Mouse (Mus musculus) CH12.LX (cell line): ENCODE results near the gene Tbc1d2. TPM values are rescaled to one million over a fixed set of nuclear protein-coding genes. Genes with fewer than 3 reads are reported as not detected.

Source experiments
- DNase-seq: peaks from one replicate; pipeline ENCODE4 v3.0.0-alpha.2; 2013; ENCODE audit errors: extremely low read depth
- H3K27ac ChIP-seq: 2 replicates; pipeline ENCODE4 v1.5.1; 2012; ENCODE audit warnings: low read depth, mild to moderate bottlenecking, control low read depth, moderate library complexity; ENCODE audit not compliant: insufficient read depth
- H3K27me3 ChIP-seq: replicated peaks from 2 replicates; pipeline ENCODE3; 2012; ENCODE audit warnings: inconsistent platforms
- H3K36me3 ChIP-seq, 2 experiments: replicated peaks in 1 of 2; 2 replicates each; pipeline versions ENCODE3 to v1.6.1; 2012; ENCODE audit warnings: inconsistent platforms in 1 of 2, low read length in 1 of 2, mild to moderate bottlenecking in 1 of 2, mixed read lengths in 1 of 2, moderate library complexity in 1 of 2; ENCODE audit not compliant: control insufficient read depth in 1 of 2, insufficient read depth in 1 of 2
- H3K4me1 ChIP-seq, 2 experiments: 2 replicates each; pipeline ENCODE4 v1.6.1; 2012; ENCODE audit warnings: inconsistent platforms in 1 of 2, moderate library complexity in 1 of 2; ENCODE audit not compliant: insufficient read depth in 2 of 2, control insufficient read depth in 1 of 2
- H3K4me2 ChIP-seq: 2 replicates; pipeline ENCODE4 v1.6.1; 2012; ENCODE audit warnings: low read depth, mild to moderate bottlenecking, control low read depth; ENCODE audit not compliant: poor library complexity, insufficient read depth, severe bottlenecking
- H3K4me3 ChIP-seq, 3 experiments: fragments of 150-350 bp in 1 of 3; sonication (generic) in 1 of 3; replicated peaks in 1 of 3; 2 replicates each; pipeline versions ENCODE3 to v1.5.1; 2011 to 2012; ENCODE audit warnings: low read depth in 2 of 3, low read length in 2 of 3, mild to moderate bottlenecking in 2 of 3, moderate library complexity in 2 of 3, control low read depth in 1 of 3, improper control_type of control experiment in 1 of 3, inconsistent platforms in 1 of 3, mixed read lengths in 1 of 3; ENCODE audit not compliant: poor library complexity in 1 of 3
- H3K79me2 ChIP-seq: replicated peaks from 2 replicates; pipeline ENCODE4 v1.6.1; 2012; ENCODE audit warnings: mild to moderate bottlenecking, moderate library complexity; ENCODE audit not compliant: control insufficient read depth, poor library complexity, insufficient read depth, severe bottlenecking; ENCODE audit errors: extremely low read depth
- H3K9ac ChIP-seq: 2 replicates; pipeline ENCODE4 v1.6.1; 2012; ENCODE audit warnings: low read depth, mild to moderate bottlenecking, control low read depth, moderate library complexity; ENCODE audit not compliant: insufficient read depth
- H3K9me3 ChIP-seq: replicated peaks from 2 replicates; pipeline ENCODE3; 2012; ENCODE audit warnings: low read length, inconsistent platforms, mixed read lengths
- CHD1 ChIP-seq: IDR thresholded peaks from 2 replicates; pipeline ENCODE4 v1.6.1; 2012; ENCODE audit warnings: low read depth, low read length, improper control_type of control experiment, inconsistent platforms
- CTCF ChIP-seq, 2 experiments: IDR thresholded peaks in 1 of 2; conservative IDR thresholded peaks in 1 of 2; 2 replicates each; pipeline ENCODE4 v1.5.1; 2011 to 2012; ENCODE audit warnings: low read depth in 2 of 2, low read length in 2 of 2, improper control_type of control experiment in 1 of 2, inconsistent platforms in 1 of 2, mild to moderate bottlenecking in 1 of 2, moderate library complexity in 1 of 2
- E2F4 ChIP-seq: IDR thresholded peaks from 2 replicates; pipeline ENCODE4 v1.6.1; 2011; ENCODE audit warnings: low read depth, low read length, improper control_type of control experiment; ENCODE audit not compliant: insufficient replicate concordance
- ELF1 ChIP-seq: IDR thresholded peaks from 2 replicates; pipeline ENCODE4 v1.6.1; 2014; ENCODE audit warnings: low read depth, mild to moderate bottlenecking, inconsistent platforms, low read length, improper control_type of control experiment
- ETS1 ChIP-seq: conservative IDR thresholded peaks from 2 replicates; pipeline ENCODE4 v1.6.1; 2012; ENCODE audit warnings: low read depth, mild to moderate bottlenecking, inconsistent platforms, low read length, improper control_type of control experiment, moderate library complexity
- KAT2A ChIP-seq: IDR thresholded peaks from 2 replicates; pipeline ENCODE4 v1.6.1; 2012; ENCODE audit warnings: low read length, improper control_type of control experiment, inconsistent platforms; ENCODE audit not compliant: insufficient replicate concordance
- MYC ChIP-seq: IDR thresholded peaks from 2 replicates; pipeline ENCODE4 v1.6.1; 2011; ENCODE audit warnings: low read depth, mild to moderate bottlenecking, improper control_type of control experiment, low read length
- RAD21 ChIP-seq: IDR thresholded peaks from 2 replicates; pipeline ENCODE4 v1.6.1; 2011; ENCODE audit warnings: low read depth, mild to moderate bottlenecking, low read length, improper control_type of control experiment, moderate library complexity
- SIN3A ChIP-seq: IDR thresholded peaks from 2 replicates; pipeline ENCODE4 v1.6.1; 2012; ENCODE audit warnings: low read length, improper control_type of control experiment, inconsistent platforms
- SMC3 ChIP-seq: IDR thresholded peaks from 2 replicates; pipeline ENCODE4 v1.6.1; 2011; ENCODE audit warnings: low read depth, low read length, improper control_type of control experiment
- TBP ChIP-seq: conservative IDR thresholded peaks from 2 replicates; pipeline ENCODE4 v1.6.1; 2011; ENCODE audit warnings: low read depth, low read length, improper control_type of control experiment
- TCF12 ChIP-seq: IDR thresholded peaks from 2 replicates; pipeline ENCODE4 v1.6.1; 2014; ENCODE audit warnings: low read depth, mild to moderate bottlenecking, inconsistent platforms, low read length, improper control_type of control experiment
- USF2 ChIP-seq: conservative IDR thresholded peaks from 2 replicates; pipeline ENCODE4 v1.6.1; 2011; ENCODE audit warnings: low read depth, low read length, improper control_type of control experiment
- ZNF384 ChIP-seq: IDR thresholded peaks from 2 replicates; pipeline ENCODE4 v1.6.1; 2012; ENCODE audit warnings: low read depth, low read length, improper control_type of control experiment, inconsistent platforms
- dilution Hi-C: fragments of 300-500 bp; cut with MboI; formaldehyde crosslinking; loops from 2 replicates; pipeline ENCODE4 v1.14.3; 2020; ENCODE audit warnings: low sequenced_read_pairs; ENCODE audit not compliant: extremely low pct_unique_long_range_greater_than_20kb, extremely low pct_ligation_motif_present
- in situ Hi-C: fragments of 300-500 bp; cut with MboI; formaldehyde crosslinking; loops from 3 replicates; pipeline ENCODE4 v1.14.3; 2019; ENCODE audit warnings: low sequenced_read_pairs, low pct_ligation_motif_present, low pct_unique_long_range_greater_than_20kb, mixed read lengths
- polyA plus RNA-seq: library from polyadenylated mRNA; unstranded; fragments of >175 nt; gene quantifications from 2 replicates; pipeline ENCODE4 v1.2.1, GENCODE M21; 2012; ENCODE audit warnings: low read depth; ENCODE audit not compliant: insufficient read length
- total RNA-seq, 2 experiments: library from RNA; depleted of rRNA; stranded (reverse); fragments of 300-350 nt in 1 of 2; fragments of >200 nt in 1 of 2; gene quantifications; 2 replicates each; pipeline ENCODE4 v1.2.3; 2012 to 2014

Tbc1d2 gene
- total and polyA plus RNA-seq, 3 experiments = 0.12 to 1.1 (median 0.29) TPM

DNA sequence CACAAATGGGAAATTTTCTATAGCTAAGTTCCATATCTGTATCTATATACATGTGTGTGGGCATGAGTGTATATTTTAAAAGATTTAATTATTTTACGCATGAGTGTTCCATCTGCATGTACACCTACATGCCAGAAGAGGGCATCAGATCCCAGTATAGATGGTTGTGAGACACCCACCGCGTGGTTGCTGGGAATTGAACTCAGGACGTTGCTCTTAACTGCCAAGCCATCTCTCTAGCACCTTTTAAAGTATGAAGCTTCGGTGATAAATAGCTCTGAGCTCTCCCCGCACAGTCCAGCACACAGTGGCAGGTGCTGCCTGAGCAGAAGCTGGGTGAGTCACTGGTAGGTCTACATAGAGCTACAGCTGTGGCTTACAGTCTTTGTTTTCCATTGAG, 32.6 kb downstream of the Tbc1d2 start:
- H3K79me2 ChIP-seq = no peaks in the 10 kb centered on the region
- H3K4me2 ChIP-seq = no peak overlapping the region
- in situ Hi-C loops = no loop called here
- DNase-seq = no peak
- no peak overlapping the region for H3K9ac ChIP-seq
- H3K36me3 ChIP-seq = no peaks in the 10 kb centered on the region
- H3K4me1 ChIP-seq = peaks cover 5 to 8% of the 10 kb centered on the region in 2 experiments
- no peaks in the 10 kb centered on the region for H3K9me3 ChIP-seq
- TF ChIP-seq ETS1 (0 out of 2 replicates have a peak, but pooled peaks have one; percentile 15), CTCF (conservative IDR thresholded peaks at IDR 0.05 in 1 of 2, IDR thresholded peaks at IDR 0.05 in 1 of 2; ENCODE audit: low read depth in 2 of 2, low read length in 2 of 2) (peak; percentile 22 to 59; a peak in 3 of 4 replicates), KAT2A (no peak), E2F4 (0 out of 2 replicates have a peak, but pooled peaks have one; percentile 34), RAD21 (peak; percentile 32), USF2 (no peak), SMC3 (peak; percentile 50), MYC (peak; percentile 70; the same call in 1 of the 2 replicates), ZNF384 (no peak)
- H3K27ac ChIP-seq = no peak overlapping the region
- dilution Hi-C loops = no loop called here
- peaks cover 7% of the 10 kb centered on the region for H3K27me3 ChIP-seq
- no peak overlapping the region for H3K4me3 ChIP-seq

GRCm38 (mm10) chr4:46614641-46615040, 35.4 kb downstream of the Tbc1d2 start:
- no peaks in the 10 kb centered on the region for H3K36me3 ChIP-seq
- H3K9me3 ChIP-seq = no peaks in the 10 kb centered on the region
- H3K4me3 ChIP-seq = no peak overlapping the region
- no peak overlapping the region for H3K9ac ChIP-seq
- H3K79me2 ChIP-seq = no peaks in the 10 kb centered on the region
- dilution Hi-C loops (no loop called here), in situ Hi-C loops (loop anchor here (5.0 kb wide), 1 partner anchor 38 kb away; the partner anchor contains the start of gene Tbc1d2)
- H3K4me1 ChIP-seq = peaks cover 5 to 17% of the 10 kb centered on the region in 2 experiments
- no peak overlapping the region for H3K4me2 ChIP-seq
- DNase-seq = no peak
- TF ChIP-seq ETS1 = no peak
- TF ChIP-seq E2F4 = no peak
- TF ChIP-seq TCF12 = no peak
- peaks cover 7% of the 10 kb centered on the region for H3K27me3 ChIP-seq
- no peak overlapping the region for H3K27ac ChIP-seq

DNA sequence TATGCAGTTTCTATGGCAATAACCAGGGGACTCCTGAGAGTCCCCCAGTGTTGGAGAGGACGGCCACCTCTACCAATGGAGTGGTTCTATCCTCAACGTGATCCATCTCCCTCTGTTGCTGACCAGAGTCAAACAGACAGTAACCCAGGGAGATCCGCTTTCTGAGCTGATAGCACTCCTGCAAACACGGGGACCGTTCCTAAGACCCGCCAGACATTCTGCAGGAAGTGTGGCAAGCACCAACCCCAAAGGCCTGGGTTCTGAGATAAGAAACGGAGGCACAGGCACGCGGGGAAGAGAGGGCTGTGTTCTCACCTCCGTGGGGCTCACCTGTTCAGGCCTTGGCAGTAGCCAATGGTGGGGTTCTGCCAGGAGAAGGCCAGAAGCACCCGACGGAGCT, 36.4 kb downstream of the Tbc1d2 start:
- peaks cover 8 to 27% of the 10 kb centered on the region in 2 experiments for H3K4me1 ChIP-seq
- H3K4me2 ChIP-seq = no peak overlapping the region
- no peak overlapping the region for H3K4me3 ChIP-seq
- peaks cover 6% of the 10 kb centered on the region for H3K27me3 ChIP-seq
- H3K27ac ChIP-seq = no peak overlapping the region
- H3K36me3 ChIP-seq = no peaks in the 10 kb centered on the region
- in situ Hi-C loops = loop anchor here (5.0 kb wide), 1 partner anchor 39 kb away; the partner anchor contains the start of gene Tbc1d2
- no peak overlapping the region for H3K9ac ChIP-seq
- H3K9me3 ChIP-seq = no peaks in the 10 kb centered on the region
- no peak for DNase-seq
- dilution Hi-C loops = no loop called here
- TF ChIP-seq ELF1 = no peak
- TF ChIP-seq TBP = no peak
- TF ChIP-seq SIN3A = no peak
- TF ChIP-seq MYC = no peak
- no peak for TF ChIP-seq KAT2A
- no peak for TF ChIP-seq CHD1
- H3K79me2 ChIP-seq = no peaks in the 10 kb centered on the region
